Mouse (Mus musculus) neural tube, embryonic 11.5 days (tissue): ENCODE measurements around the gene Morc4. TPM values are rescaled to one million over a fixed set of nuclear protein-coding genes. Genes with fewer than 3 reads are reported as not detected.

Source experiments
- ATAC-seq: fragments of 200-750 bp; cut with Nextera tagmentation; 2 replicates; pipeline ENCODE4 v1.8.0; 2017; ENCODE audit warnings: moderate number of reproducible peaks, mild to moderate bottlenecking, moderate TSS enrichment, moderate library complexity; ENCODE audit not compliant: insufficient read depth, low FRiP score, low TSS enrichment
- DNase-seq: peaks from one replicate; pipeline ENCODE4 v3.0.0-alpha.2; 2015; ENCODE audit warnings: low spot score
- H3K27ac ChIP-seq: fragments of 300-500 bp; sonication (generic); 2 replicates; pipeline ENCODE4 v1.5.1; 2014; ENCODE audit warnings: low read depth, mild to moderate bottlenecking, low read length
- H3K27me3 ChIP-seq: fragments of 300-500 bp; sonication (generic); 2 replicates; pipeline ENCODE4 v1.6.1; 2014; ENCODE audit warnings: mild to moderate bottlenecking, low read length, mixed read lengths; ENCODE audit not compliant: control insufficient read depth, insufficient read depth
- H3K36me3 ChIP-seq: fragments of 300-500 bp; sonication (generic); 2 replicates; pipeline ENCODE4 v1.6.1; 2014; ENCODE audit warnings: mild to moderate bottlenecking, low read length, moderate library complexity, mixed read lengths; ENCODE audit not compliant: control insufficient read depth, insufficient read depth
- H3K4me1 ChIP-seq: fragments of 300-500 bp; sonication (generic); 2 replicates; pipeline ENCODE4 v1.6.1; 2014; ENCODE audit warnings: low read length, mixed read lengths; ENCODE audit not compliant: control insufficient read depth, insufficient read depth
- H3K4me2 ChIP-seq: fragments of 300-500 bp; sonication (generic); 2 replicates; pipeline ENCODE4 v1.6.1; 2014; ENCODE audit warnings: low read depth, mild to moderate bottlenecking, moderate library complexity
- H3K4me3 ChIP-seq: fragments of 300-500 bp; sonication (generic); 2 replicates; pipeline ENCODE4 v1.5.1; 2014; ENCODE audit warnings: low read depth, low read length
- H3K9ac ChIP-seq: fragments of 300-500 bp; sonication (generic); 2 replicates; pipeline ENCODE4 v1.6.1; 2014; ENCODE audit warnings: mild to moderate bottlenecking, low read length
- H3K9me3 ChIP-seq: fragments of 300-500 bp; sonication (generic); 2 replicates; pipeline ENCODE4 v1.6.1; 2016; ENCODE audit warnings: low read length; ENCODE audit not compliant: control insufficient read depth
- WGBS: fragments of 180-500 bp; shearing (Covaris S2); extraction: QIAGEN DNeasy Blood & Tissue Kit; methylation state at CpG from one replicate; pipeline ENCODE4 v1.1.7; 2014; 5-methylcytosine and 5-hydroxymethylcytosine counted together
- polyA plus RNA-seq: library from polyadenylated mRNA; unstranded; fragments of >200 nt; fragmentation: Nextera tagmentation; extraction: Ambion mirVana; gene quantifications from 2 replicates; pipeline ENCODE4 v1.2.1, GENCODE M21; 2014

Morc4 gene
- polyA plus RNA-seq: 8.8 and 12.8 TPM in 2 replicates

GRCm38 (mm10) chrX:139870938-139871791, at the start of gene Morc4:
Gene Morc4 (minus strand): TSS chrX:139871677.
- no peaks in the 10 kb centered on the region for H3K27me3 ChIP-seq
- H3K9ac ChIP-seq: peak within 1 kb of the TSS; percentile 47
- no peaks in the 10 kb centered on the region for H3K4me1 ChIP-seq
- peak within 1 kb of the TSS; percentile 51 for H3K4me3 ChIP-seq
- H3K27ac ChIP-seq: no peak within 1 kb of the TSS
- H3K36me3 ChIP-seq: no peaks in the 10 kb centered on the region
- ATAC-seq (peak; percentile 90), DNase-seq (peak; percentile 73)
- H3K4me2 ChIP-seq: peak within 1 kb of the TSS; percentile 56
- no peaks in the 10 kb centered on the region for H3K9me3 ChIP-seq
- 24% methylated on average over 64 of the region's 87 CpGs for WGBS

- H3K4me3 ChIP-seq: no peak overlapping the region
- ATAC-seq (no peak), DNase-seq (no peak)
- H3K9me3 ChIP-seq: no peaks in the 10 kb centered on the region
- no peaks in the 10 kb centered on the region for H3K27me3 ChIP-seq
- no peaks in the 10 kb centered on the region for H3K4me1 ChIP-seq
- H3K9ac ChIP-seq: no peak overlapping the region
- no peak overlapping the region for H3K4me2 ChIP-seq
- 91% methylated on average over 4 of the region's 4 CpGs for WGBS
- H3K27ac ChIP-seq: no peak overlapping the region
- no peaks in the 10 kb centered on the region for H3K36me3 ChIP-seq
Observed at GRCm38 (mm10) chrX:139920572-139920971, 49.1 kb upstream of the Morc4 start.

GRCm38 (mm10) chrX:139891387-139891786, 19.9 kb upstream of the Morc4 start:
- DNase-seq (no peak), ATAC-seq (no peak)
- H3K4me1 ChIP-seq: no peaks in the 10 kb centered on the region
- no peak overlapping the region for H3K9ac ChIP-seq
- H3K27me3 ChIP-seq: no peaks in the 10 kb centered on the region
- H3K4me3 ChIP-seq: no peak overlapping the region
- 50% methylated on average over 1 of the region's 1 CpGs for WGBS
- no peak overlapping the region for H3K27ac ChIP-seq
- no peak overlapping the region for H3K4me2 ChIP-seq
- no peaks in the 10 kb centered on the region for H3K36me3 ChIP-seq
- H3K9me3 ChIP-seq: no peaks in the 10 kb centered on the region

DNA sequence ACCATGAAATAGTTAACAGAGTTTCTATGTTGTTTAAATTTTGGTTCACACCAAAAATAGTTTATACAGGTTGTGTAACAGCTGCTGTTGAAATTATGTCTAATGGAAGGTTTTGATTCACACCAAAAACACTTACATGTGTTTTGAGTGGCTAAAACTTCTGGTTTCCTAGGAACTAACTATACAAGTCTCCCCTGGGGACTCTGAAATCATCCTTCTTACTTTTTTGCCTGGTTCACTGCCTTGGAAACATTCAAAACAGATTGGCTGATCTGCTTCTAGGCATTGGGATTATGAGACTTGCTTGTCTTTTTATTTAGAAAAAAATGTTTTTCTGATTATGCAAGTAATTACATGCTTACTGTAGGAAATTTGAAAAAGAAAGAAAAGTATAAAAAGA, 11.7 kb upstream of the Morc4 start:
- Histone ChIP-seq H3K4me2 (no peak overlapping the region), H3K4me3 (no peak overlapping the region), H3K9me3 (no peaks in the 10 kb centered on the region), H3K27me3 (no peaks in the 10 kb centered on the region), H3K36me3 (no peaks in the 10 kb centered on the region), H3K9ac (no peak overlapping the region), H3K4me1 (no peaks in the 10 kb centered on the region), H3K27ac (no peak overlapping the region)
- no peak for DNase-seq
- ATAC-seq: no peak

GRCm38 (mm10) chrX:139877936-139878335, 6.5 kb upstream of the Morc4 start:
- H3K9ac ChIP-seq: no peak overlapping the region
- no peak overlapping the region for H3K4me3 ChIP-seq
- ATAC-seq: no peak
- WGBS: 28% methylated on average over 3 of the region's 3 CpGs
- no peak overlapping the region for H3K4me2 ChIP-seq
- no peaks in the 10 kb centered on the region for H3K27me3 ChIP-seq
- no peaks in the 10 kb centered on the region for H3K9me3 ChIP-seq
- no peaks in the 10 kb centered on the region for H3K36me3 ChIP-seq
- DNase-seq: no peak
- no peaks in the 10 kb centered on the region for H3K4me1 ChIP-seq
- H3K27ac ChIP-seq: no peak overlapping the region

GRCm38 (mm10) chrX:139877105-139877504, 5.6 kb upstream of the Morc4 start:
- no peaks in the 10 kb centered on the region for H3K9me3 ChIP-seq
- WGBS: 72% methylated on average over 7 of the region's 7 CpGs
- H3K9ac ChIP-seq: no peak overlapping the region
- H3K36me3 ChIP-seq: no peaks in the 10 kb centered on the region
- H3K27me3 ChIP-seq: no peaks in the 10 kb centered on the region
- H3K27ac ChIP-seq: no peak overlapping the region
- ATAC-seq (no peak), DNase-seq (no peak)
- no peak overlapping the region for H3K4me3 ChIP-seq
- H3K4me1 ChIP-seq: no peaks in the 10 kb centered on the region
- H3K4me2 ChIP-seq: no peak overlapping the region

- no peak overlapping the region for H3K9ac ChIP-seq
- H3K4me1 ChIP-seq: no peaks in the 10 kb centered on the region
- DNase-seq (peak; percentile 44), ATAC-seq (peak; percentile 11; the same call in 1 of the 2 replicates)
- peak overlapping the region; percentile 51 for H3K4me3 ChIP-seq
- H3K4me2 ChIP-seq: peak overlapping the region; percentile 56
- no peaks in the 10 kb centered on the region for H3K27me3 ChIP-seq
- no peaks in the 10 kb centered on the region for H3K9me3 ChIP-seq
- no peak overlapping the region for H3K27ac ChIP-seq
- no peaks in the 10 kb centered on the region for H3K36me3 ChIP-seq
- 23% methylated on average over 15 of the region's 15 CpGs for WGBS
Observed at GRCm38 (mm10) chrX:139870300-139870711, 1.2 kb downstream of the Morc4 start.

DNA sequence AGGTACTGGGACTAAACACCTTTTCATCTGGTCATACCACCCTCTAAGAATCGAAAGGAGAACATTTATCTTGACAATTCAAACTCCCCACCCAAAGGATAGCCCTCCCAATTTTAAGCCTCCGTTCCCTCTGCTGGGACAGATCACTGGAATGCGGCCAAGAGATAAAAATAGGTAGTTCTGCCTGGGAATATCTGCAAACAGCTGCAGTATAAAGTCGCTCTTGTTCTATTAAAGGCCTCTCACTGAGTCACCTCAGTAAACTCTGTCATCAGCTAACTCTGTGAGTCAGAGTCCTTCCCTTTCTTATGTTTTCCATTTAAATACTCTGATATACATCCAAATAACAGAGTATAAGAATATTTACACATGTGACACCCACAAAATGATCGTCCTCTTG, 12.1 kb downstream of the Morc4 start:
- H3K4me2 ChIP-seq: no peak overlapping the region
- 83% methylated on average over 5 of the region's 5 CpGs for WGBS
- H3K9me3 ChIP-seq: no peaks in the 10 kb centered on the region
- H3K36me3 ChIP-seq: no peaks in the 10 kb centered on the region
- H3K4me1 ChIP-seq: no peaks in the 10 kb centered on the region
- H3K4me3 ChIP-seq: no peak overlapping the region
- DNase-seq: no peak
- no peak for ATAC-seq
- no peak overlapping the region for H3K27ac ChIP-seq
- H3K27me3 ChIP-seq: no peaks in the 10 kb centered on the region
- no peak overlapping the region for H3K9ac ChIP-seq

DNA sequence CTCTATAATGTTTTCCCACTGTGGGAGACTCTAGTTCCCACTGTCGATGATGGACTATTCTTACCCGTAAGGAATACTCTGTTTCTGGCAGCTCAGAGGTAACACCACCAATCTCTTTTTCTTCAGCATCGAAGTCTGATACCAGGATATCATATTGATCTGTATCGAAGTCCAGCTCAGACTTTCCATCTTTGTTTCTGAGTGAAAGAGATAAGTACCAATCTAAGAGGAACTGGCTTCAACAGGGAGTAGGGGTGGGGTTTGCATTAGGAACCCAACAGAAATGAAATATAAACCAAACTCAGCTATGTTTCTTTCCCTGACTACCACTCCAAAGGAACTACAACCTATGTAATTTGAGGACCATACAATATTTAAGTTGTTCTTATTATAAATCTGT, 16.7 kb downstream of the Morc4 start:
- H3K4me2 ChIP-seq: no peak overlapping the region
- H3K4me3 ChIP-seq: no peak overlapping the region
- no peak for ATAC-seq
- H3K27me3 ChIP-seq: no peaks in the 10 kb centered on the region
- no peaks in the 10 kb centered on the region for H3K9me3 ChIP-seq
- no peak overlapping the region for H3K27ac ChIP-seq
- no peak for DNase-seq
- WGBS: 89% methylated on average over 4 of the region's 4 CpGs
- no peaks in the 10 kb centered on the region for H3K4me1 ChIP-seq
- no peak overlapping the region for H3K9ac ChIP-seq
- H3K36me3 ChIP-seq: no peaks in the 10 kb centered on the region
